Mouse (Mus musculus): ENCODE results near the gene Capns2. TPM values are rescaled to one million over a fixed set of nuclear protein-coding genes. Genes with fewer than 3 reads are reported as not detected.
"Not testable (repeated sequence)": the region's sequence is repeated elsewhere in the genome, so short reads cannot be mapped to it uniquely, and the experiment has no call there.

Capns2 gene
- 1 to 10 TPM in 1 of 2 experiments, under 1 TPM in 1; 0.54 to 1.1 TPM for total RNA-seq (2021)

DNA sequence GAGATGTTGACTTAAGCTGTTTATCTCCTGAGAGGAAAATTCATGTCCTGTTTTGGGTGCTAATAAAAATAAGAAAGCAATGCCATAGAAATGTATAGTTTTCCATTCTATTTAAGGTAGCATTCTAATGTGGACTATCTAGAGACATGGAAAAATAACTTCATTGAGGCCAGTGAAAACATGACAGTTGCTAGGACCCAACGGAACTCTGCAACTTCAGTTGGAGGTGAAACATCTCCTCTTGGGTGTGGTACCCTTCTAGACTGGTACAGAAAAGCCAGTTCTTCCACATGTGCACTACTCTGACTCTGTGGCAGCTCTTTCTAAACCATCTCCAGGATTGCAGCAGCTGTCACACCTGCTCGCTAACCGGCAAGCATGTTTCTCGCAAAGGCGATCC lies at the start of gene Capns2:
Gene Capns2 (plus strand): TSS at position 301 of the 400 bp plus-strand sequence.
- DNase-seq (ENCODE audit: extremely low spot score in 1 of 2, low spot score in 1 of 2): no peak

- no peak for DNase-seq (ENCODE audit: extremely low spot score in 1 of 2, low spot score in 1 of 2)
Observed at GRCm38 (mm10) chr8:92853188-92853983, 47.8 kb upstream of the Capns2 start.

GRCm38 (mm10) chr8:92854673-92855072 lies 46.5 kb upstream of the Capns2 start:
- no peak for DNase-seq (ENCODE audit: extremely low spot score in 1 of 2, low spot score in 1 of 2)

DNA sequence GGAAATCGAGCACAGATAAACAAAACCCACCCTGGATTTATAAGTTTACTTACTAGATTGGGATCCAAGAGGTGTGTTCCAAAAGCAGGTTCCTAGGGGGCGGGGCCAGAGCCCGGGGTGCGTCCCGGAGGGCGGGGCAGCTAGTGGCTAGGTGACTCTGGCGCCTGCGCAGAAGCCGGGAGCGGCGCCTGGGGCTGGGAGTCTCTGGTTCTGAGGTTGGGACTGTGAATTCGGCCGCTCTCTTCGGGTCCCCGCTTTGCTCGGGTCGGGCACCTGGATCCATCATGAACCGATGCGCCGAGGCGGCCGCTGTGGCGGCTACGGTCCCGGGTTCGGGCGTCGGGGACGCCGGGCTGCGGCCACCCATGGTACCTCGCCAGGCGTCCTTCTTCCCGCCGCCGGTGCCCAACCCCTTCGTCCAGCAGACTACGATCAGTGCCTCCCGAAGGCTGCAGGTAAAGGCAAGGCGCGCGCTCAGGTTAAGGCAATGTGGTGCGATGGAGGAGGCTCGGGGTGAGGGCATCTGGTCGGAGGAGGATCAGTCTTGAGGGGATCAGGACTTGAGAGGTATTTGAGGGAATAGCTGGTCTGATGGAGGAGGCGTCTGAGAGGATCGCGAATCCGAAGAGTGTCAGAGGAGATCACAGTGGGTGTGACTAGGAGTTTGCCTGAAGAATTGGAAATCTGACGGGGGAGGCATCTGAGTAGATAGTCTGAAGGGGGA lies 45.9 kb upstream of the Capns2 start, which contains the start of gene Lpcat2:
Gene Lpcat2 (plus strand): TSS at position 169 of the 724 bp plus-strand sequence.
- DNase-seq (ENCODE audit: extremely low spot score in 1 of 2, low spot score in 1 of 2): peak; percentile 62 to 72

DNA sequence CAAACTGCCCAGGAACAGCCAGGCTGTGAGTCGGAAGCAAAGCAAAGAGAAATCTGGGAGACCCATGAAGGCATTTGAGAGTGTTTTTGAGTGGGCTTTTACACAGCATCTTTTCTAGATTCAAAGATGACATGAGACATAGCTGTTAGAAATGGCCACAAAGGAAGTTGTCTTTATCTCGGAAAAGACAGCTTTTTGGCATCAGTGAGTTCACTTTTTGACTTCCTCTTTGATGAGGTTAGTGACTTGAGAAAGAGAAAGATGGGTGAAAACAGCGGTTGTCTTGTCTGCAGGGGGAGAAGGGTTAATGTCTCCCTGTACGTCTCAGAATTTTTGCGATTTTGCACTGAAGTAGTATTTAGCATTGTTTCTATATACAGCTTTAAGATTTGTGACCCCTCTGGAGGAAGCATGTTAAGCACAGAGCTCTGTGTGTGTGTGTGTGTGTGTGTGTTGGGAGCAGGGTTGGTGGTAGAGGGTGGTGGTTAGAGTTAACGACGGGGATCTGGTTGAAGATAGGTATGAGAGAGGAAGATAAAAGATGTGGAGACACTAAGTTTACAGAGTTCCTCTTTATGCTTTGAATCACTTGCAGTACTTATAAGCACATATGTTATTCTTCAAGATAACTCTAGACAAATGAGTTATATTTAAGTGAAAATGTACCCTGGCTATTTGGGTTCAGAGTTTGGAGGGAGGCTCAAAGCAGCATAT lies 44.8 kb upstream of the Capns2 start:
- no peak for DNase-seq (ENCODE audit: extremely low spot score in 1 of 2, low spot score in 1 of 2)

- no peak for DNase-seq (ENCODE audit: extremely low spot score in 1 of 2, low spot score in 1 of 2)
Observed at GRCm38 (mm10) chr8:92858475-92859182, 42.6 kb upstream of the Capns2 start.

DNA sequence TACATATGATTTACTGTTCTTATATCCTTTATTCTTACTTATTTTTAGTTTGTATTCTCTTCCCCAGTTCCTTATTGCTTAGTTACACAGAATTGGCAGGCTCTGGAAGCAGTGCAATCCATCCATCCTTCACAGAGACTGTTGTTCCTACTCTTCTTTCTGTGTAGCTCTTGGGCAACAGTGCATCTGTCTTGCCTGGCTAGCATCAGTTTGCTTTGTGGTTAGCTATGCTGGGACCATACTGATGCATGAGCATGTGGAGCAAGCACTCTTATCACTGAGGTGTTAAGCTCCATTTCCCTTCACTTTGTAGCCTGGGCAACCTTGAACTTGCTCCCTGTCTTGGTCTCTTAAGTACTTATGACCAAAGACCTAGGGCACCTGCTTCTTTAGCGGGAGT lies 39.2 kb upstream of the Capns2 start:
- no peak for DNase-seq (ENCODE audit: extremely low spot score in 1 of 2, low spot score in 1 of 2)

DNA sequence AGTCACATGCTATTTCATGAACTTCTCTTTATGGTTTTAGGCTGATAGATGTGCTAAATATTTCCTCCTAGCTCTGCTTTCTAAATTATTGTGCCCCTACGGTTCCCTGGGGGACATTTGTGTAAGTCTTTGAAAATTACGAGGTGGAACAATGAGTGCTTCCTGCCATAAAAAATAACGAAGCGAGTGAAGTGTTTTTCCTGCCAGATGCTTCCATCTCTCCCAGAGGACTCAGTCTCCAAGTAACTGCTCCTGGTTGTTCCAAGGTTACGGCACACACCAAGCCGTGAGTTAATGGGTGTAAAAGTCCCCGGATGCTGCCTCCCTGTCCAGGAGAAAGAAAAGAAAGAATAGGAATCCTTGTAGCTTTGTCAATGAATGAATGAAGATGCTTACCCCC lies 30.9 kb upstream of the Capns2 start:
- no peak for DNase-seq (ENCODE audit: extremely low spot score in 1 of 2, low spot score in 1 of 2)

DNA sequence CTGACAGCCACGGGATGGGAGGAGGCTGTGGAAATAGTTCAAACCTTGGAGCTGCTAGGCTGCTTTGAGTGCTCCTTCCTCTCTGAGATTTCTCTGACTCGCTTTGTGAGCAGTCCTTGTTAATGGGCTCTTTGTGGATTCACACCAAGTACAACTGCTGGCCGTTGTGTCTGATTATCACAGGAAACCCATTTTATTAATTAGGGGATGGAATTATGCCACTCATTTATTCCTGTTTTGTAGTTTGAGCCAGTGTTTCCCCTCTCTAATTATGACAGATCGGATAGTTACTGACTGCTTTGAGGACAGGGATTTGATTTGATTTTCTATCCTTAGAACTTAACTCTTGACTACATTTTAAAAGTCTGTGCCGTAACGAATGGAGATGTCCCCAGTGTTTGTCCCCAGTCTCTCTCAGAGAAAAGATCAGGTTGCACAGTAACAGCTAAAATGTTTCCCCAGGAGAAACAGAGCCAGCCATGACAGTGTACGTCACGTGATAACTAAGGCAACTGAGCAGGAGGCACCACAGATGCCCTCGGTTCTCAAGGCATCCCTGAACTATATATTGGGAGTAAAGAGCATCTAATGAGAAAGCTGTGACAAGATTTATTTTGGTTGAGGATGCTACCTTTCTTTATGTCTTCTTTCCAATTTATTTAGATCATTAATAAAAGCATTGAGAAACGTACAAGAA lies 29.0 kb upstream of the Capns2 start:
- no peak for DNase-seq (ENCODE audit: extremely low spot score in 1 of 2, low spot score in 1 of 2)

DNA sequence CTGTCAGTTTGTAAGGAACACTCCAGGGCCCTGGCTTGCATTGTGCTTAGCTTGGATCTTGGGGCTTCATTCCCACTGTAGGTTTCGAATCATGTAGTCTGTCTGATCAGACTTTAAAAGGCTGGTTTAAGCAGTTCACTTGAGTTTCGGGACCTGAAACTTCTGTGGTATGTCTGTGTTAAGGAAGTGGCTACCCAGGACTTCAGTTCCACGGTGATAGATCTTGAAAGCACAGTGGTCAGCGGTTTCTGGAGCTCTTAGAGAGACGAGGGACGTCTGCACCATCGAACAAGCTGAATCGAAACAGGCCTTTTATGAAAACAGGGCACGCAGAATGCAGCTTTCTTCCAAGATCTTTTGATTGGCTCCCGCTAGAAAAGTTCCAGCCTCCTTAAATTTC lies 25.4 kb upstream of the Capns2 start:
- no peak for DNase-seq (ENCODE audit: extremely low spot score in 1 of 2, low spot score in 1 of 2)

- DNase-seq (ENCODE audit: extremely low spot score in 1 of 2, low spot score in 1 of 2): no peak
Observed at GRCm38 (mm10) chr8:92881247-92881646, 20.0 kb upstream of the Capns2 start.

DNA sequence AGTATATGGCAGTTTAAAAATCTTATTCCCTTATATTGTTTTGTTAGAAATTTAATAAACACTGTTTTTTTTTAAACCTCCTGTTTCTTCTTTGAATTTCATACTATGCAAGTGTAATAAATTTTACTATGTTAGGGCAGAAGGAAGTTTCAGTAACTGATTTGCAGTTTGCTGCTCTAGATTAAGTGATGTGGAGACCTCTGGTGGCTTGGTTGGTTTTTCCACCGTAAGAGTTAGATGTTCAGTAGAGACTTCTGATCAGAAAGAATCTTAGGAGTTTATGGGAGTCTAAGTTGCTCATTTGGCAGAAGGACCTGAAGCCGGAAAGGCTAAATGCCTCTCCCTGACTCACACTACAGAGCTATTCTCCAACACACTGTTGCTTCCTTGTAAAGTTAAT lies 17.4 kb upstream of the Capns2 start:
- peak in 1 of 2 experiments; percentile 27 for DNase-seq (ENCODE audit: extremely low spot score in 1 of 2, low spot score in 1 of 2)

DNA sequence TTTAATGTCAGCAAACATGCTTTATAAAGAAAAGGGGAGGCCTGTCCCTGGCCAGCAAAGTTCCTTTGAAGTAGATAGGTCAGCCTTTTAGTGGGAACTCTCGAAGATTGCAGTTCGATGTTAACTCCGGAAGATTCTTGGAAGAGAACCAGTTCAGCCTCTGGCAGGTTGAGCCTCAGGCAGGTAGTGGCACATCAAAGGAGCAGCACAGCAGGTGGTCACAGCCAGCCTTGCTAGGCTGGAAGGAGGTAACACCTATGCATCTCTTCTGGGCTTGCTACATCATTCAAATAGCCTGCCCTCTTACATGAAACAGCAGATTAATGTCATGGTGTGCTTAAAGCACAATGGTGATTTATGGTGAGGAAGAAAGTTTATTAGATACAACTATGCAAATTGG lies 9.0 kb upstream of the Capns2 start:
- not testable (repeated sequence) for DNase-seq (ENCODE audit: extremely low spot score in 1 of 2, low spot score in 1 of 2)

DNA sequence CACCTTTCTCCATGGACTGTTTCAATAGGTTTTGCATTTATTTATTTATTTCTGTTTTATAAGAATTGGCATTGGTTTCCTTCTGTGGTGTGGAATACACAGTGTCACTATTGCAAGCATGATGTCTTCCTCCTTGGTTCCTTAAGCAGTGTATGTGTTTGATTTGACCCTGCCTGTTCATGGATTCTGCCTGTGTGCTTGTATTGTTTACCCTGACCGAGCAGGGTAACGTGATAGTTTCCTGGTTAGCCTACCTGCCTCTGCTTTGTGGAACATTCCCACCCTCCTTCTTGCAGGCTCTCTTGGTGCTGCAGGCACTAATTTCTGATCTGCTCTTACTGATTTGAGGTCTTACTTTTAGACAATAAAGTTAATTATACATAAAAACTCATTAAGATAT lies 7.3 kb upstream of the Capns2 start:
- DNase-seq (ENCODE audit: extremely low spot score in 1 of 2, low spot score in 1 of 2): no peak

- no peak for DNase-seq (ENCODE audit: extremely low spot score in 1 of 2, low spot score in 1 of 2)
Observed at GRCm38 (mm10) chr8:92895053-92895452, 6.2 kb upstream of the Capns2 start.

GRCm38 (mm10) chr8:92896056-92896455 lies 5.2 kb upstream of the Capns2 start:
- no peak for DNase-seq (ENCODE audit: extremely low spot score in 1 of 2, low spot score in 1 of 2)

- DNase-seq (ENCODE audit: extremely low spot score in 1 of 2, low spot score in 1 of 2): no peak
Observed at GRCm38 (mm10) chr8:92896611-92897010, 4.6 kb upstream of the Capns2 start.

DNA sequence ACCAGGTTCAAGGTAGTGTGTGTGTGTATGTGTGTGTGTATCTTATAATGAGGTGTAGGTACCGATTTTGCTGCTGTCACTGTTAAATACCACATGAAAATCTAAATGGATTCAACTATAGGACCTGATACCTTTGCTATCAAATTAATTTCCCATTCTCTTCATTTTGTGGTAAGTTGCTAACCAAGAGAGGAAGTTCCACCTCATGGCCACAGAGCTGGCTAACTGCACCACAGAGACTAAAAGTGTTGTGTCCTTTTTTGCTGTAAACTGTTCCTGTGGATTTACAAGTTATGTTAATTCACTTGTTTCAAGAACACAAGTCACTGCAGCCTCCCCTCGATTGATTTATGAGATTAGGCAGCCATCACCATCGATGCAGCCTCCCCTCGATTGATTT lies 3.4 kb upstream of the Capns2 start:
- DNase-seq (ENCODE audit: extremely low spot score in 1 of 2, low spot score in 1 of 2): no peak

- no peak for DNase-seq (ENCODE audit: extremely low spot score in 1 of 2, low spot score in 1 of 2)
Observed at GRCm38 (mm10) chr8:92899590-92899989, 1.6 kb upstream of the Capns2 start.

- no peak for DNase-seq (ENCODE audit: extremely low spot score in 1 of 2, low spot score in 1 of 2)
Observed at GRCm38 (mm10) chr8:92902981-92903380, 1.8 kb downstream of the Capns2 start.

All from layer of hippocampus, postnatal 25 days (tissue).